Mouse (Mus musculus) T-helper 1 cell (primary cell): ENCODE data around the gene Pnpla2.

Source experiments
- in situ Hi-C: fragments of 300-600 bp; cut with MboI, MseI; formaldehyde crosslinking; loops from one replicate; pipeline ENCODE4 v1.15.1; 2025; ENCODE audit warnings: high pct_unique_total_duplicates

The Pnpla2 gene

DNA sequence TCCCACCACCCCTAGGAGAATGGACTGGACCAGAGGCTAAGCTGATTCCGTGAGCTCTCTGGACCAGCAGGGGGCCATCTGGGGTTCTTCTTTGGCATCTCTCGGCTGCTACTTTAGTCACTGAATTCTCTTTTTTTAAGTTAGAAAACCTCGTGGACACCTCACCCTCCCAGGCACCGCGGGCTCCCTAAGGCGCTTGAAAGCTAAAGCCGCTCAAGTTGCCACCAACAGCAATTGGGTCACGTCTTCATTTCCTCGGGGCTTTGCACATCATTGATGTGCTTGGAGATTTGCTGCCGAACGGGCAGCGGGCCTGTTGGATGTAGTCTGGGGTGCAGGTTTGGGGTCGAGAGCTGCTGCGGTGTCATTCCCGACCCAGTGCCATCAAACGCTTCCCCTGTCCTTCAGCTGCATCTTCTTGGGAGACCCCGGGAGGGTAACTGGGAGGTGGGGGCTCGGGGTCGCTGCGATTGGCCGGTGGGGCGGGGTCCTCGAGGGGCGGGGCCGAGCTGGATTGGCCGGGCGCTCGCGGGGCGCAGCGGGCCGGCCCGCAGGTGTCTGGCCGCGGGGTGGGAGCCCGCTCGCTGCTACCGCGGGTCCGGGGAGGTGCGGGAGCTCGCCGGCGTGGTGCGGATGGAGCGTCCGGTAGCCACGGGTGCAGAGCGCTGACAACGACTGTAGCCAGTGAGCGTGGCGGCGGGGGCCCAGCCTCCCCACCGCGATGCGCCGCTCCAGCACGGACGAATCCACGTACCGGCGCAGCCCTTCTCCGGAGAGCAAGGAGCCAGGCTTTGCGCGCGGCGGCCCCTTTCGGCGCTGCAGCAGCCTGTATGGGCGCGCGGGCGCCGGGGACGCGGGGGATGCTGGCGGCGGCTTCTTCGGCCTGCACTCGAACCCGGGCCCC is 26.8 kb downstream of the Pnpla2 start:
- in situ Hi-C loops: loop anchor here (5.0 kb wide), 1 partner anchor 186 kb away; no protein-coding TSS in a partner anchor

DNA sequence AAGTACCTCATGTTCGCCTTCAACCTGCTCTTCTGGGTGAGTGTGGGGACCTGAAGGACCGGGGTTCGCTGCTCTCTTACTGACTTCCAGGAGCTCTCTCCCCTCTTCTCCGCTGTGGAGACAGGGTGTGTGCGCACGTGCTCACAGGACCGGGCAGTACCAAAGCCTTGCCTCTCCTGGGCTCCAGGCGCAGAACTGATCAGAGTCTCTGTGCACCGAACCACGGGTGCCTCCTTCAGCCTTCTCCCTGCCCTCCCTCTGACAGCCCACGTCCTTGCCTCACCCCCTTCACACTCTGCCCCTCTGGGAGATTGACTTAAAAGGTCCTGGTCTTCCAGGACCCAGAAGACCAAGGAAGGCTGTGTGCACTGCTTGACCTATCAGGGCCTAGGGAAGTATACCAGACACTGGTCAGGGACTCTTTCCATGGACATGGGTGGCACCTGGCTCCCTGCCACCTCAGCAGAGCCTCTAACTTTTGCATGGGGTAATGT is 27.6 kb downstream of the Pnpla2 start:
- in situ Hi-C loops: loop anchor here (5.0 kb wide), 1 partner anchor 185 kb away; no protein-coding TSS in a partner anchor

DNA sequence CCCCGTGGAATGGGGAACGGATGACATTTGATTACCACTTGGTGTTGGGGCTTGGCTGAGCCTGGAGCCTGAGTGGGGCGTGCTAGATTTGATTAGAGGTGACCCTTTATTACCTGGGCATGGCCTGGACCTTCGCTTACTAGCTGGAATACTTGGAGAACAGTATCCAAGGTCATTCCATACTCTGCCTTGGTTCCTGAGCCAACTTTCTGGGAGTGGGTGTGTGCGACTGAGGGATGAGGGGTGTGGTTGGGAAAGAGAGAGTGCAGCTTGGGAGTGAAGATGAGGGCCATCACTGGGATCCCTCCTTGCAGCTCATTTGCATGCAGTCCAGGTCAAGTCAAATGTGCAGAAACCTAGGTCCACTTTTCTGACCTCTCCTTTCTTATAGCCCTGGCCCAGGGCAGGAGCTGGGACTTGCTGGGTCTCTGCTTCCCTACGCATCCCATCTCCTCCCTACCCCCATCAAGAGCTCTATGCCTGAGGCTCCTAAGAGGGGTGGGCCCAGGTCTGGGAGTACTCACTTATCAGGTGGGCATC is 28.2 kb downstream of the Pnpla2 start:
- in situ Hi-C loops: loop anchor here (5.0 kb wide), 1 partner anchor 184 kb away; no protein-coding TSS in a partner anchor

DNA sequence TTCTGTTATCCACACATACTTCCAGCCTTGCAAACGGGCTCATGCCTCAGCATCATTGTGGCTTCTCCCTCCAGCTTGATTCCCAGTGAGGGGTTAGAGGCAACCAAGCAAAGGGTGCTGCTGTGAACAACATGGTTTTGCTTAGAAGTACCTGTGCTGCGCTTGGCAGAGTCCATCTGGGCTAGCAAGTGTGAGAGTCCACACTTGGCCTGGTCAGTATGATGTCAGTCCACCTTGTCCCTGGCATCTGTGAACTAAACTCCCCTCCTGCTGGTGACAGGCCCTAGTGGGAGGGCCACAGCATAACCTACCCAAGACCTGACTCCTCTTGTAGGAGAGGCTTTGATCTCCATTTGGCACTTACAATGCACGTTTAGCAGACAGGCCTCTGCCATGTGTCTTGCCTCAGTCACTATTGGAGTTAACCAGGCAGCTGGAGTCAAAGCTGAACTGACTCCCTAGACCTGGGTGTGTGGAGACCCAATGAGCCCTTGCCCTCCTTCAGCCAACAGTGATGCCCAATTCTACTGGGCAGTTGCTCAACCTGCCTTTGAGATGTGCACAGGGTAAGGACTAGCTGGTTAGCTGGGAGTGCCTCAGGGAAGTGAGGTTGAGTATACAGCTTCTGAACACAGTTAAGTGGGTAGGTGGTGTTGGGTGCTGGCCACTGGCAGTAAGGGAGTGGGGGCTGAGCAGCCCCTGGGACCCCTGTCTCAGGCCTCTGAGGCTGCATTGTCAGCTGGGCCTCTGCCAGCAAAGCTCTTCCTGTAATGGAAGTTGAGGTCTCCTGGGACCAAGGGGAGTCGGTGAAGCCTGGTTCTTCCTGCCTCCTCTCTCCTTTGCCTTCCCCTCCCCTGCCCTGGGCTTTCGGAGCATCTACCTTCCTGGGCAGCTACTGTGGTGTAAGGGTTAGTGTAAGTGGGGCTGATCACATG is 29.5 kb downstream of the Pnpla2 start:
- in situ Hi-C loops: loop anchor here (5.0 kb wide), 3 partner anchors 38 to 273 kb away; no protein-coding TSS in a partner anchor

DNA sequence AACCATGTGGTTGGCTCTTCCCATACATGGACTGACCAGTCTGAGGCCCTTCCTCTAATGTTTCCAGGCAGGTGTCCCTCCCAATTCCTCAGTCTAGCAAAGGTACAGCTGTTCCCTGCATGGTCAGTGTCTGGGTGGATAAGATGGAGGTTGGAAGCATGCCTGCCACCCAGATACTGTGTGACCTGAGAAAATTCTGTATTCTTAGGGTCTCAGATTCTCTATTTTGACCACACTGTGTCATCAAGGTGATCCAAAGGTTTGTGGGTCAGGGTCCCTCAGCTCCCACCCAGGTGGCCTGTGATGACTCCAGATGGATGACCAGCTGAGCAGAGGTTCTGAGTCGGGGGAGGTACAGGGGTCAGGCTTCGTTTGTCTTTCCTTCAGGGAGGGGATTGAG is 30.2 kb downstream of the Pnpla2 start:
- in situ Hi-C loops: loop anchor here (5.0 kb wide), 2 partner anchors 37 to 272 kb away; no protein-coding TSS in a partner anchor

DNA sequence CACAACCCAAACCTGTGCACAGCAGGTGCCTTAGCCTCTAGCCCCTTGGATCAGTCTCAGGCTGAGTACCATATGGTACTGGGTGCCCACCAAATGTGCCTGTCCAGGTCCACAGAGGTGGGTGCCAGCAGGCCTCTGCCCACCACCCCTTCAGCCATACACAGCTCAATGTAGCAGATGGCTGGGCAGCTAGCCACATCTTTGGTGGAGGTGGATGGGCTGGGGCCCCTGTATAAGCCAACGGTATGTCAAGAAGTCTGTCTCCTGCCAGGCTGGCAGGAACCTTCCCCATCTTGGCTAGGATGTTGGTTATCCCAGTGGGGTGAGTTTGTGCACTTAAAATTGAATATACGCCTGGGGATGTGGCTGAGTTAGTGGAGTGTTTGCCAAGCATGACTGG is 30.6 kb downstream of the Pnpla2 start:
- in situ Hi-C loops: loop anchor here (5.0 kb wide), 2 partner anchors 37 to 272 kb away; no protein-coding TSS in a partner anchor

DNA sequence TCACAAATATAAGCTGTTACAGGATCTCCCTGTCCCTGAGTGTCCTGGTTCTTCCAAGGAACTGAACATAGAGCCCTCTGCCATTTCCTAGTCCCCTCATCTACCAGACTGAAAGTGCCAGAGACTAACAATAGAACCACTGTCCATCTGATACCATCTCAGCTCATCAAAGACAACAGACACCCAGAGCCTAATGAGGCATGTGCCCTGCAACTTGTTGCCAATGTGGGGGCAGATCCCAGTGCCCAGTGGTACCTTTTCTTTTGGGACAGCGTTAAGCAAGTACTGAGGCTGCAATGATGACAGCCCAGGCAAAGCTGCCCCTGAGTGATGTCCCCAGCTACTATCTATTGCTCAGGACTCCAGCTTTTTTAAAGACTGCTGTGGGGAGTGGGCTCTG is 31.2 kb downstream of the Pnpla2 start:
- in situ Hi-C loops: loop anchor here (5.0 kb wide), 2 partner anchors 36 to 271 kb away; no protein-coding TSS in a partner anchor

DNA sequence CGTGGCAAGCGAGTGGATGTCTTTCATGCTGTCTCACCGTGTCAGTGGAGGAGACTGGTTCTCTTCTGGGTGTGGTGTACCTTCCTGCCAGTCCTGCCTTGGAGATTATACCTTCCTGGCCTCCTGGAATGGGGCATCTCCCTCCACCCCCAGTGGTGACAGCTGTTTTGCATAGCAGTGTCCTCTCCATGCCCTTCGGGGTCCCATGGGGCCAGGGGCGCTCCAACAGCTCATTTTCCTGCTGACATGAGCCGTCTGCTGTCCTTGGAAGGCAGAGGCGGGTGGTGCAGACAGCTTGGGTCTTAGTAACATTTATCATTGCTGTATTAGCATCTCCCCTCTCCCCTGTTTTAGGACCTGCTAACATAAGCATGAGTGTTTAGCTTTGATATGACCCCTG is 32.1 kb downstream of the Pnpla2 start:
- in situ Hi-C loops: loop anchor here (5.0 kb wide), 2 partner anchors 35 to 270 kb away; no protein-coding TSS in a partner anchor

DNA sequence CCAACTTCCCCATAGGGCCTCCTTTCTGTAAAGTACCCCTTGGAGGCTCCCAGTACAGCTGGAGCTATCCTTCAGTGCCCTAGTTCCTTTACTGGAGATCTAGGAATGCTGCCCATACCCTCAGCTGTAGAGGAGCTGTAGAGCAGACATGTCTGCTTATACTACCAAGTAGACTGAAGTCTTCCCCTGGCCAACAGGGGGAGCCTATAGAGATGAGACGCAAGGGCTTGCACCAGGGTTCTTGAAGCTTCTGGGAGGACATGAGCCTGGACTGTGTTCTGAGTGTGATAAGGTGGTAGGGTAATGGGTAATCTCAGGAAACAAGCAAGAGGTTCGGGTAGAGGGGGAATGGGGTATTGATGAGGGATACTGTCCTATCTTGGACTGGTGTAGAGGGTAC is 36.2 kb downstream of the Pnpla2 start:
- in situ Hi-C loops: no loop called here

DNA sequence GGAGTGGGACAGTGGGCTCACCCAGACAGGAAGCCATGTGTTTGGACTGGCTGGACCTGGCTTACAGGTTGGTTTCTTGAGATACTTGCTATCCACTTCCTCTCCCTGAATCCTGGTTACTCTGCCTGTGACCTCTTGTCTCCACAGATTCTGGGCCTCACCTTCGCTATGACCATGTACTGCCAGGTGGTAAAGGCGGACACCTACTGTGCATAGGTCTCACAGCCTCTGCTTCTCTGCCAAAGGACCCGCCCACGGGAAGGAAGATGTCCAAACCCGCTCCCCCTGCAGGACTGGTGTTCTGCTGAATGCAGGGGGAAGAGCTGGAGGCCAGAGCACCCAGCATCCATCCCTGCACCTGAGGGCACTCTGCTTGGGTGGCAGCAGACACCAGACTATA is 37.7 kb downstream of the Pnpla2 start:
- in situ Hi-C loops: no loop called here

DNA sequence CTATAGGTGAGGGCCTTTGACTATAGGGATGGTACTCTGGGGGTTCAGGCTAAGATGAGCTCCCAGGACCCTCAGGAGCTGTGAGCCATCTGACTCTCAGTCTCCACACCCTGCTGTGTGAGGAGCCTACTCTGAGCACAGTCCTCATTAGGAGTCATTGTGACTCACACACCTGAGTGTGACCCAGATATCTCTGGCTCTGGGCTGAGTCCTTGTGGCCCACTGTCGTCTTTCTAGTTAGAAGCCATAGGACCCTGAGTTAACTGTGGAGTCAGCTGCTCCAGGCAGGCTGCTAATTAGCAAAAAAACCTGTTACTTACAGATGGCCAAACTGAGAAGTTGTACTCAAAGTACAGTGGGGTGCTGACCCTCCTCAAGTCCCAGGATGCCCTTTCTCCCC is 38.7 kb downstream of the Pnpla2 start:
- in situ Hi-C loops: no loop called here

DNA sequence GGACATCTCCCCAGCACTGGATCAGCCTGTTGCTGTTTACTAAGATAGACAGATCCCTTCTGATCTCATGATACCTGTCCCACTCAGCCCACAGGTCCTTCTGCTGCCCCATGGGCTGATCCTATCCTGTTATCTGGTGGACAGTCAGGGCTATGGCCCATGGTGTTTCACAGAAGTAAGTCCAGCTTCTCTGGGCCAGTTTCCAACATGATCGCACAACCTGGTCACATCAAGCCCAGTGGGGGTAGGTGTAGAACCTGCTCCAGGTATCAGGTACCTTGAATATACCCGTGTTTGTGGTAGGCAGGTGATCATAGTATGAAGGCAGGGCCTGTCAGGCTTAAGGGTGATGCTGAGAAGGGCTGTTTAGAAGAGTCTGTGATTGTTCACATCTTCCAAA is 40.4 kb downstream of the Pnpla2 start:
- in situ Hi-C loops: no loop called here

DNA sequence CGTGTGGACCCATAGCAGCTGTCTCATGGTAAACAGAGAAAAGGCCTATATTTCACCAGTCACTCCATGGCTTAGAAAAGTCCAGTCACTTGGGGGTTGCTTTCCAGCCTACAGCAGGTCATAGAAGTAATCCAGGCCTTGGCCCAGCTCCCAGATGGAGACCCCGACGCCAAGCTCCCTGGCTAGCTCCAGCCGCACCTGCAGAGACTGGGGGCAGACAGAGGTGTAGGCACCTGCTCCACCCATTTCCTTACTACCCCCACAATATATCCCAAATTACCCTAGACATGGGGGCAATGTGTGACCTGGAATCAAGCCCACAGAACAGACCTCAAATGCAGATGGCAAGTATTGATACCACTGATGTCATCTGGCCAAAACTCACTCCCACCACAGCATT is 40.9 kb downstream of the Pnpla2 start:
- in situ Hi-C loops: no loop called here

DNA sequence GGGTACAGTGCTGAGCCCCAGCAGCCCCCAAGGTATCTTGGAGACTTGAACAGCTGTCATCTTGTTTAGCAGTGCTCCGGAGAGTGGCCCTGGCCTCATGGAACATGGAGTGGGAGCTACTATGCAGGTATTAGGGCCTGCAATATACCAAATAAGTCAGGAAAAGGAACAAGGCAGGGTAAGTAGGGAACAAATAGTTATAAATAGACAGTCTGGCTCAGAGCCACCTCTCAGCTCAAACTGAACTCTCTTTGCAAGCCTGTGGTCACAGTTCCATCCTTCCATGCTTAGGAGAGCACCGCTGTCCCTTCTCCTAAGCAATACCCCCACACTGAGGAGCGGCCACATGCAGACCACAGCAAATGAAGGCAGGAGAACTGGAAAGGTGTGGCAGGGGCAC is 42.6 kb downstream of the Pnpla2 start:
- in situ Hi-C loops: no loop called here

DNA sequence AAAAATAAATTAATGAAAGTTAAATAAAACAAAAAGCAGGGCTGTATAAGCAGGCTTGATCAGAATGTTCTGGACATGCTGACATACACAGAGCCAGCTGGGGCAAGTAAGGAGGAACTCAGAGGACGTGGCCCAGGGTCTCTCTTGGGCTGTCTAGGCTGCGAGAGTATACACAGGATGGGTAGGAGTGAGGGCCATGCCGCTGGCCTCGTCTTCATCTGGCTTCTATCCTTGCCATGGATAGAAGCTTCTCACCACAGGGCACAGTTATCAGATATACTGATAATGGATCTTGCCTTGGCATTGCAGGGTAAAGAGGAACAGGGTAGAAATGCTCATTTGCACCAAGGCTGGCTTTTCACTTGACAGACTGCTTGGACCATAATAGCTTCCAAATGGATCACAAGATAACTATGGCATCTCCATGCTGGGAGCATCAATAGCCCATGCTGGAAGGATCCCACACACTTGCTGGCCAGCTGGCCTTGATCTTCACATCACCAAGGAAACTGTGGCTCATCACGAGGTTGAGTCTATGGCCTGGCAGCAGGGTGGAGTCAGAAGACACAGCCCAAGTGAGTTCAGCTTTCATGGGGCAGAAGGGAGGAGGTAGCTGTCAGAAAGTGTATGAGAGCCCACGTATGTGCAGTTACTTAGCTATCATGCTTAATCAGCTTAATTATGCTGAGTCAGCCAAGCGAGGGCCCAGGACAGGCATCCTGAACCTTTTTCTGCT is 47.0 kb downstream of the Pnpla2 start:
- in situ Hi-C loops: no loop called here

DNA sequence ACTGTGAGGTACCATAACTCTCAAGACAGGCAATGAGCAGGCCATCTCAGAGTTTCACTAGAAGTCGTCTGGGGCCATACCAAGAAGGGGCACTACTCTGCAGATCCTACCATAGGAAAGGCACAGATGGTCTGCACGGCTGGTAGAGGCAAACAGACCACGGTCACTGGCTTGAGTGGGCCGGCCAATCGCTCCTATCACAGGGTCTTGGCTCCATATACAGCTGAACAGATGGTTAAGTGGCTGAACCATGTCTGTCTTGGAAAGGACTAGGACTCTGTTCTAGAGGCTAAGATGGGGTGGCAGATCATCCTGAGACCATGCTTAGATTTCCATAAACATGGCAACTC is 47.5 kb downstream of the Pnpla2 start:
- in situ Hi-C loops: no loop called here

DNA sequence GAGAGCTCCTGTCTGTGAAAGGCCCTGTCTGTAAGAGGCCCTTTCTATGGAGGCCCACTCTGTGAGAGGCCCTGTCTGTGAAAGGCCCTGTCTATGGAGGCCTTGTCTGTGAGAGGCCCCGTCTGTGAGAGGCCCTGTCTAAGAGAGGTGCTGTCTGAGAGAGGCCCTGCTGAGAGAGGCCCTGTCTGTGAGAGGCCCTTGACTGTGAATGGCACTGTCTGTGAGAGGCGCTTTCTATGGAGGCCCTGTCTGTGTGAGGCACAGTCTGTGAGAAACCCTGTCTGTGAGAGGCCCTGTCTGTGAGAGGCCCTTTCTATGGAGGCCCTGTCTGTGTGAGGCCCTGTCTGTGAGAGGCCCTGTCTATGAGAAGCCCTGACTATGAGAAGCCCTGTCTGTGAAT is 51.3 kb downstream of the Pnpla2 start:
- in situ Hi-C loops: no loop called here

DNA sequence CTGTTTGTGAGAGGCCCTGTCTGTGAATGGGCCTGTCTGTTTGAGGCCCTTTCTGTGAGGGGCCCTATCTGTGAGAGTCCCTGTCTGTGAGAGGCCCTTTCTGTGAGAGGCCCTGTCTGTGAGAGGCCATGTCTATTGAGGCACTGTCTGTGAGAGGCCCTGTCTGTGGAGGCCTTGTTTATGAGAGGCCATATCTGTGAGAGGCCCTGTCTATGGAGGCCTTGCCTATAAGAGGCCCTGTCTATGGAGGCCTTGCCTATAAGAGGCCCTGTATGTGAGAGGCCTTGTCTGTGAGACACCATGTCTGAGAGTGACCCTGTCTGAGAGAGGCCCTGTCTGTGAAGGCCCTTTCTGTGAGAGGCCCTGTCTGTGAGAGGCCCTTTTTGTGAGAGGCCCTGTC is 53.2 kb downstream of the Pnpla2 start:
- in situ Hi-C loops: no loop called here

DNA sequence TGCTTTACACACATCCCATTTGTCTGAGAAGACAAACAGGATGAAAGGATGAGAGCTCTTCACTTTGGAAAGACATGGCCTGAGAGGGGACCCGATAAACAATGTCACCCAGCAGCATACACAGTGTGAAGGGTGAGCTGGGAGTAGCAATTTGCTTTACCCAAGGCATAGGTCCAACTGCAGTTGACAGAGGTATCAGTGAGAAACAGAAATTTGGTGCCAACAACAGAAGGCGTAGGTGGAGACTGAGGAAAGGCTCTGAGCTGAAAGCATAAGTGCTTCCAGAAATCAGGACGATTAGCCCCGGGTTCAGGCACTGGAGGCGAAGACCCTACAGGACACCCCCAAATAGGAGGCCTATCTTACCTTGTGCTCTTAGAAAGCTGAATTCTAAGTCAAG is 55.2 kb downstream of the Pnpla2 start:
- in situ Hi-C loops: loop anchor here (10.0 kb wide), 1 partner anchor 1215 kb away; no protein-coding TSS in a partner anchor
